8 mouse cellular contexts compared by ENCODE assay signal in the genomic region with DNA sequence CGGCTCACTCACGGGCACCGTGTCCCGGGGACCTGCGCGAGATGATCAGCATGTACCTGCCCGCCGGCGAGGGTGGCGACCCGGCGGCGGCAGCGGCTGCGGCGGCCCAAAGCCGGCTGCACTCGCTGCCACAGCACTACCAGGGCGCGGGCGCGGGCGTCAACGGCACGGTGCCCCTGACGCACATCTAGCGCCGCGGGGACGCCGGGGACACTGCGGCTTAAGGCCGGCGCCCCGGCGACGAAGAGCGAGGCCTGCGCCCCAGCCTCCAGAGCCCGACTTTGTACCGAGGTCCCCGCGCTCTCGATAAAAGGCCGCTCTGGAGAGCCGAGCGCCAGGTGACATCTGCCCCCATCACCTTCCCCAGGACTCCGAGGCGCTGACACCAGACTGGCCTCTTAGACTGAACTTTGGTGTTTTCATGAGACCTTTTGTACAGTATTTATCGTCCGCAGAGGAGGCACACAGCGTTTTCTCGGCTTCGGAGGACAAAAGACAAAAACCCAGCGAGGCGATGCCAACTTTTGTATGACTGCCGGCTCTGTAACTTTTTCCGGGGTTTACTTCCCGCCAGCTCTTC. TPM values are rescaled to one million over a fixed set of nuclear protein-coding genes. Genes with fewer than 3 reads are reported as not detected.
DNase-seq lines count a peak whose midpoint lies in the region; ATAC-seq and TF ChIP-seq lines count a peak whose summit lies in the region.

No protein-coding gene starts in this region.

- 0 out of 2 replicates have a peak, but pooled peaks cover 19% of the 10 kb centered on the region for H3K4me1 ChIP-seq in liver, embryonic 12.5 days
- no peaks in the 10 kb centered on the region for H3K4me1 ChIP-seq in liver, postnatal 0 days (ENCODE audit: insufficient read depth)
- H3K4me1 ChIP-seq in embryonic facial prominence, embryonic 15.5 days: peaks cover 33% of the 10 kb centered on the region
- peaks cover 30% of the 10 kb centered on the region for H3K4me1 ChIP-seq in intestine, embryonic 15.5 days (replicated peaks)
- peaks cover 12% of the 10 kb centered on the region for H3K4me1 ChIP-seq in neural tube, embryonic 14.5 days (ENCODE audit: control insufficient read depth, insufficient read depth, low read length)
- H3K4me1 ChIP-seq in thymus, adult 2 months (replicated peaks; ENCODE audit: control insufficient read depth, insufficient read depth, low read length): no peaks in the 10 kb centered on the region

- under 1% methylated on average over 59 of the region's 59 CpGs for whole genome bisulfite sequencing in liver, embryonic 12.5 days (ENCODE audit: insufficient replicate concordance)
- WGBS in liver, postnatal 0 days (ENCODE audit: insufficient replicate concordance): 2% methylated on average over 58 of the region's 59 CpGs
- WGBS in embryonic facial prominence, embryonic 15.5 days: under 1% methylated on average over 55 of the region's 59 CpGs
- 1% methylated on average over 59 of the region's 59 CpGs for WGBS in intestine, embryonic 15.5 days
- under 1% methylated on average over 48 of the region's 59 CpGs for WGBS in neural tube, embryonic 14.5 days
- WGBS in thymus, adult 2 months: 5% methylated on average over 59 of the region's 59 CpGs

- no peaks in the 10 kb centered on the region for H3K9me3 ChIP-seq in liver, embryonic 12.5 days (replicated peaks)
- H3K9me3 ChIP-seq in liver, postnatal 0 days (ENCODE audit: low read length): no peaks in the 10 kb centered on the region
- no peaks in the 10 kb centered on the region for H3K9me3 ChIP-seq in embryonic facial prominence, embryonic 15.5 days (replicated peaks)
- no peaks in the 10 kb centered on the region for H3K9me3 ChIP-seq in intestine, embryonic 15.5 days
- H3K9me3 ChIP-seq in neural tube, embryonic 14.5 days (ENCODE audit: control insufficient read depth, low read length): no peaks in the 10 kb centered on the region

- peaks cover 97% of the 10 kb centered on the region for H3K27me3 ChIP-seq in liver, embryonic 12.5 days (replicated peaks)
- peaks cover 96% of the 10 kb centered on the region for H3K27me3 ChIP-seq in liver, postnatal 0 days (ENCODE audit: insufficient read depth, low read length)
- H3K27me3 ChIP-seq in embryonic facial prominence, embryonic 15.5 days: peaks cover 94% of the 10 kb centered on the region
- peaks cover 88% of the 10 kb centered on the region for H3K27me3 ChIP-seq in intestine, embryonic 15.5 days (replicated peaks)
- H3K27me3 ChIP-seq in neural tube, embryonic 14.5 days (ENCODE audit: control insufficient read depth, insufficient read depth, low read length): peaks cover 40% of the 10 kb centered on the region
- peaks cover 32% of the 10 kb centered on the region for H3K27me3 ChIP-seq in thymus, adult 2 months (ENCODE audit: control insufficient read depth, insufficient read depth, low read length)

- H3K9ac ChIP-seq in liver, embryonic 12.5 days: no peak overlapping the region
- no peak overlapping the region for H3K9ac ChIP-seq in liver, postnatal 0 days (replicated peaks)
- H3K9ac ChIP-seq in embryonic facial prominence, embryonic 15.5 days: no peak overlapping the region
- no peak overlapping the region for H3K9ac ChIP-seq in intestine, embryonic 15.5 days
- peak overlapping the region; percentile 59 for H3K9ac ChIP-seq in neural tube, embryonic 14.5 days (replicated peaks; ENCODE audit: low read depth, low read length)

- no peak for TF ChIP-seq POLR2A in thymus, adult 2 months (IDR thresholded peaks at IDR 0.05; ENCODE audit: control insufficient read depth, extremely low read depth, insufficient read depth, low read length, poor library complexity)

- no peak for TF ChIP-seq CTCF in liver, postnatal 0 days (IDR thresholded peaks at IDR 0.05; ENCODE audit: low read depth)
- TF ChIP-seq CTCF in thymus, adult 2 months (IDR thresholded peaks at IDR 0.05; ENCODE audit: borderline replicate concordance, control insufficient read depth, extremely low read depth, insufficient read depth, low read length, poor library complexity): no peak

- H3K27ac ChIP-seq in liver, embryonic 12.5 days: no peak overlapping the region
- H3K27ac ChIP-seq in liver, postnatal 0 days (ENCODE audit: low read depth): no peak overlapping the region
- no peak overlapping the region for H3K27ac ChIP-seq in embryonic facial prominence, embryonic 15.5 days (replicated peaks)
- no peak overlapping the region for H3K27ac ChIP-seq in intestine, embryonic 15.5 days
- H3K27ac ChIP-seq in neural tube, embryonic 14.5 days (ENCODE audit: low read depth, low read length): peak overlapping the region; percentile 75
- H3K27ac ChIP-seq in thymus, adult 2 months (ENCODE audit: control insufficient read depth, insufficient read depth, low read length): no peak overlapping the region

- no peaks in the 10 kb centered on the region for H3K36me3 ChIP-seq in liver, embryonic 12.5 days
- H3K36me3 ChIP-seq in liver, postnatal 0 days (replicated peaks; ENCODE audit: insufficient read depth, low read length): no peaks in the 10 kb centered on the region
- no peaks in the 10 kb centered on the region for H3K36me3 ChIP-seq in embryonic facial prominence, embryonic 15.5 days
- H3K36me3 ChIP-seq in intestine, embryonic 15.5 days: no peaks in the 10 kb centered on the region
- H3K36me3 ChIP-seq in neural tube, embryonic 14.5 days (ENCODE audit: control insufficient read depth, insufficient read depth, low read length): no peaks in the 10 kb centered on the region
- no peaks in the 10 kb centered on the region for H3K36me3 ChIP-seq in thymus, adult 2 months (ENCODE audit: control insufficient read depth, insufficient read depth, low read length)

- 0 out of 2 replicates have a peak overlapping the region, but pooled peaks have one; percentile 21 for H3K4me3 ChIP-seq in liver, embryonic 12.5 days
- H3K4me3 ChIP-seq in liver, postnatal 0 days (ENCODE audit: low read depth, low read length): no peak overlapping the region
- H3K4me3 ChIP-seq in embryonic facial prominence, embryonic 15.5 days (replicated peaks): peak overlapping the region; percentile 26
- peak overlapping the region; percentile 33 for H3K4me3 ChIP-seq in intestine, embryonic 15.5 days (replicated peaks)
- peak overlapping the region; percentile 37 for H3K4me3 ChIP-seq in neural tube, embryonic 14.5 days (ENCODE audit: low read depth, low read length)
- no peak overlapping the region for H3K4me3 ChIP-seq in thymus, adult 2 months (ENCODE audit: control insufficient read depth, insufficient read depth, low read length)

- 0 out of 2 replicates have a peak overlapping the region, but pooled peaks have one; percentile 16 for H3K4me2 ChIP-seq in liver, embryonic 12.5 days
- H3K4me2 ChIP-seq in liver, postnatal 0 days (ENCODE audit: low read depth, low read length): no peak overlapping the region
- H3K4me2 ChIP-seq in embryonic facial prominence, embryonic 15.5 days (replicated peaks): peak overlapping the region; percentile 42
- H3K4me2 ChIP-seq in intestine, embryonic 15.5 days (replicated peaks): peak overlapping the region; percentile 58
- peak overlapping the region; percentile 45 for H3K4me2 ChIP-seq in neural tube, embryonic 14.5 days (ENCODE audit: low read depth, low read length)

- ATAC-seq in liver, embryonic 12.5 days: no peak
- no peak for ATAC-seq in liver, postnatal 0 days
- 0 out of 2 replicates have a peak, but pooled peaks have one; percentile 12 for ATAC-seq in embryonic facial prominence, embryonic 15.5 days (ENCODE audit: insufficient number of reproducible peaks, low FRiP score, low TSS enrichment, low read depth)
- no peak for ATAC-seq in intestine, embryonic 15.5 days
- ATAC-seq in neural tube, embryonic 14.5 days (ENCODE audit: low read depth): no peak

- no peak for TF ChIP-seq EP300 in liver, postnatal 0 days (IDR thresholded peaks at IDR 0.05; ENCODE audit: low read depth)

- no peak for DNase-seq in liver, postnatal 0 days
- DNase-seq in thymus, adult 2 months: no peak
- no peak for DNase-seq in layer of hippocampus, postnatal 25 days (ENCODE audit: extremely low spot score in 1 of 2, low spot score in 1 of 2)
- no peak for DNase-seq in spleen, postnatal 14 days (ENCODE audit: low spot score in 2 of 2)

RNA-seq across cellular contexts. Expression of a gene that starts 2.3 kb away (rescaled TPM):
- not detected in 2 replicates for polyA plus RNA-seq in liver, embryonic 12.5 days (2016; fragmentation: Nextera tagmentation; extraction: Ambion mirVana)
- not detected in 2 replicates for polyA plus RNA-seq in liver, postnatal 0 days (2015; fragmentation: Nextera tagmentation; extraction: Ambion mirVana)
- 0.03 TPM in 1 of 2 replicates, not detected in the other for polyA plus RNA-seq in embryonic facial prominence, embryonic 15.5 days (2015; fragmentation: Nextera tagmentation; extraction: Ambion mirVana)
- polyA plus RNA-seq in intestine, embryonic 15.5 days (2015; fragmentation: Nextera tagmentation; extraction: Ambion mirVana): not detected in 2 replicates
- 0.93 and 1.1 TPM in 2 replicates for polyA plus RNA-seq in neural tube, embryonic 14.5 days (2014; fragmentation: Nextera tagmentation; extraction: Ambion mirVana)
- polyA plus RNA-seq in thymus, adult 2 months (2012; rRNA removed): not detected in 2 replicates
- total RNA-seq in layer of hippocampus, postnatal 25 days (2021): 10 to 100 TPM; 10.8 to 11.6 TPM

Comparison
In these comparisons a context has a peak if more than half of its experiments do, and no peak if none do; other contexts are left out.
1. H3K4me3 ChIP-seq: peak in liver, embryonic 12.5 days (single experiment), embryonic facial prominence, embryonic 15.5 days (single experiment), intestine, embryonic 15.5 days (single experiment) and neural tube, embryonic 14.5 days (single experiment); none in liver, postnatal 0 days (single experiment) and thymus, adult 2 months (single experiment).